ENCODE assay signal across 15 mouse cellular contexts in genomic region chr5:64391346-64391745, GRCm38 (mm10).
A peak's percentile ranks its signal among the peaks of the same experiment; 100 is the strongest.
DNase-seq lines count a peak whose midpoint lies in the region; ATAC-seq and TF ChIP-seq lines count a peak whose summit lies in the region.
"Had no signal": no experiment of that assay in that cellular context is flagged by ENCODE, and none has a peak within 500 bp of the region (broad histone marks: within the 10 kb centered on the region; RNA-seq: fewer than 3 reads in every experiment).

No protein-coding gene starts in this region.

- H3K9me3 ChIP-seq in forebrain, embryonic 16.5 days (ENCODE audit: control insufficient read depth, low read length), result no peaks in the 10 kb centered on the region
- no peaks in the 10 kb centered on the region for H3K9me3 ChIP-seq in midbrain, embryonic 14.5 days (ENCODE audit: control insufficient read depth, low read length)
- H3K9me3 ChIP-seq: forebrain, embryonic 12.5 days; heart, embryonic 12.5 days; midbrain, embryonic 10.5 days had no signal

- H3K4me2 ChIP-seq in forebrain, embryonic 16.5 days (ENCODE audit: low read length), result no peak overlapping the region
- no peak overlapping the region for H3K4me2 ChIP-seq in midbrain, embryonic 14.5 days (ENCODE audit: low read length)
- H3K4me2 ChIP-seq: forebrain, embryonic 12.5 days; heart, embryonic 12.5 days; hindbrain, embryonic 14.5 days had no signal

- no peaks in the 10 kb centered on the region; the same call in 1 of the 2 replicates for H3K36me3 ChIP-seq in heart, adult 2 months (ENCODE audit: control insufficient read depth, insufficient read depth, low read length)
- H3K36me3 ChIP-seq in forebrain, embryonic 16.5 days (ENCODE audit: control insufficient read depth, insufficient read depth), result no peaks in the 10 kb centered on the region
- H3K36me3 ChIP-seq in midbrain, embryonic 14.5 days (ENCODE audit: control insufficient read depth, insufficient read depth, low read length), result no peaks in the 10 kb centered on the region
- H3K36me3 ChIP-seq: forebrain, embryonic 12.5 days; heart, embryonic 12.5 days; midbrain, embryonic 10.5 days had no signal

- H3K4me1 ChIP-seq in heart, adult 2 months (ENCODE audit: control insufficient read depth, insufficient read depth, low read length), result peaks cover 19% of the 10 kb centered on the region
- H3K4me1 ChIP-seq in forebrain, embryonic 16.5 days (replicated peaks; ENCODE audit: control insufficient read depth, insufficient read depth, low read length), result peaks cover 16% of the 10 kb centered on the region
- peaks cover 12% of the 10 kb centered on the region for H3K4me1 ChIP-seq in midbrain, embryonic 14.5 days (ENCODE audit: control insufficient read depth, insufficient read depth, low read length)

- no peak for ATAC-seq in forebrain, embryonic 16.5 days
- ATAC-seq in midbrain, embryonic 14.5 days (ENCODE audit: low FRiP score, low TSS enrichment), result no peak

- H3K27ac ChIP-seq in heart, adult 2 months, result peak overlapping the region; percentile 56
- H3K27ac ChIP-seq in forebrain, embryonic 16.5 days (ENCODE audit: low read length), result no peak overlapping the region
- H3K27ac ChIP-seq in midbrain, embryonic 14.5 days (replicated peaks; ENCODE audit: low read depth, low read length), result no peak overlapping the region
- H3K27ac ChIP-seq: forebrain, embryonic 12.5 days; hindbrain, embryonic 14.5 days; midbrain, embryonic 10.5 days had no signal

- no peak for TF ChIP-seq POLR2A in heart, adult 2 months (IDR thresholded peaks at IDR 0.05; ENCODE audit: insufficient read depth, low read depth, low read length)

- TF ChIP-seq EP300 in heart, adult 2 months (IDR thresholded peaks at IDR 0.05; ENCODE audit: insufficient read depth, low read depth, low read length), result 0 out of 2 replicates have a peak, but pooled peaks have one; percentile 15

- 30% methylated on average over 4 of the region's 4 CpGs for WGBS in heart, adult 2 months
- 72% methylated on average over 4 of the region's 4 CpGs for WGBS in forebrain, embryonic 16.5 days
- 55% methylated on average over 4 of the region's 4 CpGs for WGBS in midbrain, embryonic 14.5 days

- DNase-seq in heart, adult 2 months, result no peak
- no peak for DNase-seq in heart, postnatal 36 days
- peak; percentile 4 for DNase-seq in urinary bladder, postnatal 14 days (ENCODE audit: low spot score)
- DNase-seq in urinary bladder, postnatal 36 days (ENCODE audit: low spot score in 2 of 2), result no peak
- DNase-seq in kidney, postnatal 10 days, result peak; percentile 43
- DNase-seq in midbrain, embryonic 14.5 days, result no peak
- no peak for DNase-seq in adrenal gland, postnatal 25 days
- DNase-seq: liver; right cerebral cortex, postnatal 4 days; thymus, postnatal 14 days had no signal

- no peak overlapping the region for H3K9ac ChIP-seq in heart, adult 2 months (ENCODE audit: low read depth, low read length)
- no peak overlapping the region for H3K9ac ChIP-seq in forebrain, embryonic 16.5 days (replicated peaks; ENCODE audit: low read depth, low read length)
- H3K9ac ChIP-seq in midbrain, embryonic 14.5 days (replicated peaks; ENCODE audit: low read length), result no peak overlapping the region
- H3K9ac ChIP-seq: forebrain, embryonic 12.5 days; heart, embryonic 12.5 days; hindbrain, embryonic 14.5 days had no signal

- no peaks in the 10 kb centered on the region for H3K27me3 ChIP-seq in heart, adult 2 months (ENCODE audit: control insufficient read depth, insufficient read depth, low read length)
- H3K27me3 ChIP-seq in forebrain, embryonic 16.5 days (replicated peaks; ENCODE audit: control insufficient read depth, insufficient read depth, low read length), result no peaks in the 10 kb centered on the region
- no peaks in the 10 kb centered on the region for H3K27me3 ChIP-seq in midbrain, embryonic 14.5 days (ENCODE audit: control insufficient read depth, insufficient read depth, low read length)
- H3K27me3 ChIP-seq: forebrain, embryonic 12.5 days; heart, embryonic 12.5 days had no signal

- H3K4me3 ChIP-seq in heart, adult 2 months, result no peak overlapping the region
- no peak overlapping the region for H3K4me3 ChIP-seq in forebrain, embryonic 16.5 days (replicated peaks; ENCODE audit: low read length)
- H3K4me3 ChIP-seq in midbrain, embryonic 14.5 days (replicated peaks; ENCODE audit: low read depth, low read length), result no peak overlapping the region
- H3K4me3 ChIP-seq: forebrain, embryonic 12.5 days; heart, embryonic 12.5 days; midbrain, embryonic 10.5 days had no signal

- TF ChIP-seq CTCF in heart, adult 2 months (IDR thresholded peaks at IDR 0.05), result no peak

- H3K79me2 ChIP-seq in heart, adult 2 months (replicated peaks; ENCODE audit: control insufficient read depth, insufficient read depth, low read length), result no peaks in the 10 kb centered on the region

- intact Hi-C loops in heart, adult 2 months (cut with DNase I), result no loop called here
- intact Hi-C loops in heart, postnatal 36 days (cut with DNase I), result loop anchor here (5.0 kb wide), 1 partner anchor 56 kb away; no protein-coding TSS in a partner anchor

Comparison
In these comparisons a context has a peak if more than half of its experiments do, and no peak if none do; other contexts are left out.
1. DNase-seq: peak in urinary bladder, postnatal 14 days (single experiment) and kidney, postnatal 10 days (single experiment); none in heart, adult 2 months (0 of 2), heart, postnatal 36 days (0 of 2), urinary bladder, postnatal 36 days (0 of 2), midbrain, embryonic 14.5 days (single experiment) and adrenal gland, postnatal 25 days (single experiment).